Mouse (Mus musculus) right cerebral cortex, postnatal 36 days (tissue): Measurements from ENCODE around the gene Cnga1.

Experiments
- DNase-seq, 2 experiments: peaks; one replicate each; pipeline ENCODE4 v3.0.0; 2022; ENCODE audit warnings: low spot score in 2 of 2, mixed read lengths in 1 of 2

The Cnga1 gene

GRCm38 (mm10) chr5:72644175-72644574 is at the start of gene Cnga1:
Cnga1 (minus strand) TSS chr5:72644275.
- DNase-seq: no peak

GRCm38 (mm10) chr5:72690516-72690915 is 46.4 kb upstream of the Cnga1 start:
- no peak for DNase-seq

DNA sequence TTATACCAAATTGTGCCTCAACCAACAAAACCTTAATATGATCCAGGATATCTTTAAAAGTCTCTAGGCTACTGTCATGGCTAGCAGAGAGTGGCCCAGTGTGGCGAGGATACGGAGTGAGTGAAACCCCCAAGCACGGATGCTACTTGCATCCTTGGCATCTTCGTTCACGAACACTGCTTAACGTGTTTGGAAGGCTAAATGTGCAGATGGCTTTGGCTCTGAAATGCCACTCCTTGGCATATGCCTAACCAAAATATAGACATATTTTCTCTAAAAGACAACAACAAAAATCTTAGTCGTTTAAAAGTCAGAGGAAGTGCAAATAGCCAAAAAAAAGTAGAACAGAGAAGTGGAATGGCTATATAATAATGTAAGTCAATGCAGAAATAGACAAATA is 45.5 kb upstream of the Cnga1 start:
- DNase-seq: no peak

GRCm38 (mm10) chr5:72681451-72681850 is 37.4 kb upstream of the Cnga1 start:
- DNase-seq: no peak

DNA sequence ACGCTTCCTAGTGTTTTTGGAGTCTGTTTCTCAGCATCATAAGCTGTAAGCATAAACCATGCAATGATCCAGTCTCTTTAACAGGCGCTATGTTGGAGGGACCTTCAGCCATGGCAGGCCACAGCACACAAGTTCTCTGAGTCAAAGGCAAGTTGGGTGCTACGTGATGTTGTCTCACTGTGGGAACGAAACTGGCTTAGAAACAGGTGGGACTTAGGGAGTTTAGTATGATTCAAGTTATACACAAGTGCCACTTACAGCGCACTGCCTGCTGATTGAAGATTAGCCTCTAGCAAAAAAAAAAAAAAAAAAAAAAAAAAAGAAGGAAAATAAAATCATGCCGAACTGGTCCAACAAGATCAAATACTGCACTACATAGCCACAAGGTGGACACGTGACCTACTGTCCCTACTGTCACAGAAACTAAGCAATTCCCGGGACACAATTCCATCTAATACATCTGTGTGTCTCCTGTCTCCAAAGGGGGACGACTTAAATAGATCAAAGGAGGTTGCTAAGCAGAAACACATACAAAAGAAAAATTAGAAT is 31.0 kb upstream of the Cnga1 start:
- no peak for DNase-seq

- no peak for DNase-seq
Measured at GRCm38 (mm10) chr5:72671017-72671699, 27.1 kb upstream of the Cnga1 start.

GRCm38 (mm10) chr5:72668351-72668750 is 24.3 kb upstream of the Cnga1 start:
- DNase-seq: no peak

GRCm38 (mm10) chr5:72666428-72666827 is 22.4 kb upstream of the Cnga1 start:
- no peak for DNase-seq

DNA sequence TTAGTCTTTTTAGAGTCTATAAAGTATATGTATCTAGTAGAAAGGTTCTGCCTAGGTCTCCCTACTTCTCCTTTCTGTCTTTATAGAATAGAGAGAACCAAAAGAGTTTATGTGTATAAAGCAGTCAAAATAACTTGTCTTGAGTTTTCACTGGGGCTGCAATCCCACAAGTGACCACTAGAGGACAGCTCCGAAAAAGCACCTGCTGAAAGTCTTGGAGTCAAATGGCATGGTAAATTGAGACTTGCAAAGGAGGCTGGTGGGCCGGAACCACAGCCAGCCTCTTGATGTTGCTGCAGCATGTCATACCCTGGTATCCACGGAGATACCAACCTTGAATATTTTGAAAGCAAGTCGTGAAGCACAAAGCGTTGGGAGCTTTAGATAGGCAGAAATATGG is 21.2 kb upstream of the Cnga1 start:
- DNase-seq: peak; percentile 3 to 6

GRCm38 (mm10) chr5:72664854-72665253 is 20.8 kb upstream of the Cnga1 start:
- DNase-seq: no peak

- no peak for DNase-seq
Measured at GRCm38 (mm10) chr5:72664126-72664525, 20.1 kb upstream of the Cnga1 start.

GRCm38 (mm10) chr5:72661051-72661781 is 17.1 kb upstream of the Cnga1 start:
- no peak for DNase-seq

- no peak for DNase-seq
Measured at GRCm38 (mm10) chr5:72658375-72658774, 14.3 kb upstream of the Cnga1 start.

GRCm38 (mm10) chr5:72656270-72656791 is 12.3 kb upstream of the Cnga1 start:
- no peak for DNase-seq

- no peak for DNase-seq
Measured at GRCm38 (mm10) chr5:72653068-72653674, 9.1 kb upstream of the Cnga1 start.

DNA sequence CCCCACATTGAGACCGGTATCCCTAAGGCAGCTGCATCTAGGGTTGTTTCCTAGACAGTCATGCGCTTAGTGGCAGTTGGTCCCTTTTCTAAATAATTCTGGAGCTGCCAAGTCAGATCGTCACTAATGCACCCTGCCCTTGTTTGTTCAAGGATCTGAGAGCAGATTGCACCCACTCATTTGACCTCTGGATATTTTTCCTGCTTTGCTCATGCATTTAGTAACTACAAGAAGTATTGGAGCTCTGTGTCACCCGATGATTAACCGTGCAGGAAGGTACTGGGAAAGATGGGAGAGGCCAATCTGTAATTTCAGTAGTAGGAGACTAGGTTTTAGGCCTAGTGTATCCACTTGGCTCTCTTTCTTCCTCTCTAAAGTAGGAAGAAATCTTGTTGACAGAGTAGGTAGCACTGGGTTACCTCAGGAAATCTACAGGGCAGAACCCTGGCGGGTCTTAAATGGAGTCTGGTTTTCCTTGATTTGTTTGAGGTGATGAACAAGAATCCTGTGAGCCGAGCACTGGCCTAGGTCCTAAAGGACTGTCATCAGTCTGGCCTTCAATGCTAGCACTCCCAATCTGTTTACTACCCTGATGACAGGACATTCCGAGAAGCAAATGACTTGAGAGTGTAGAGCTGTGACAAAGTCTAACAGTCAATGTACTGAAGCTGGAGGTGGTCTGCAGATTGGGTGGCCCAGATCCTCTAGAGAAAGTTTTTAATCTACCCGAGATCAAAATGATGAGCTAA is 5.1 kb upstream of the Cnga1 start:
- no peak for DNase-seq

DNA sequence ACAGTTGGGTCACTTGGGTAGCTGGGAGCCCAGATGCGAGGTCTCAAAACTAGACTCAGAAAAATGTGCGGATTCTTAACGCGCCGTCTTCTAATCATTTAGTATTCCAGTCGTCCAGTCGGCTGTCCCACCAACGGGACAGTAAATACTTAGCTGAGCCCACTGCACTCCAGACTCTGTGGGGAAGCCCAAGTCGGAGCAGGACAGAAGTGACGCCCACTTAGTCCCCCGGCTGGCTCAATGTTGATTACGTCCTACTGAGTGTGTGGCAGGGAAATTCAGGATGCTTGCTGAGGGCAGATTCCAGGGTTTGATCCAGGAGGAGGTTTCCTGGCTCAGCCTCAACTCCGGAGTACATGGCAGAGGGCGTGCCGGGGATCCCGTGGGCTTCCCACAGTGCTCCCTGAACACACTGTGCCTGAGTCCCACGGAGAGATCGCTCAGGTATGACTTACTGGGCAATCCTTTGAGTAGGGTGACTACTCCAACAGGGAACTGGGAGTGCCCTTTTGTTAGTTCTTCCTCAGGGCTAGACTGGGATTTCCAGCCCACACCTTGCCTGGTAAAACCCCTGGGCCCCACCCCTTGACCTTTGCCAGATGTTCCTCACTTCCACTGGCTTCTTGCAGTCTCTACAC is 4.0 kb upstream of the Cnga1 start:
- no peak for DNase-seq

- peak in 1 of 2 experiments; percentile 3 for DNase-seq
Measured at GRCm38 (mm10) chr5:72647418-72647907, 3.4 kb upstream of the Cnga1 start, which contains the start of gene Nipal1. Nipal1 (plus strand) TSS chr5:72647795.

DNA sequence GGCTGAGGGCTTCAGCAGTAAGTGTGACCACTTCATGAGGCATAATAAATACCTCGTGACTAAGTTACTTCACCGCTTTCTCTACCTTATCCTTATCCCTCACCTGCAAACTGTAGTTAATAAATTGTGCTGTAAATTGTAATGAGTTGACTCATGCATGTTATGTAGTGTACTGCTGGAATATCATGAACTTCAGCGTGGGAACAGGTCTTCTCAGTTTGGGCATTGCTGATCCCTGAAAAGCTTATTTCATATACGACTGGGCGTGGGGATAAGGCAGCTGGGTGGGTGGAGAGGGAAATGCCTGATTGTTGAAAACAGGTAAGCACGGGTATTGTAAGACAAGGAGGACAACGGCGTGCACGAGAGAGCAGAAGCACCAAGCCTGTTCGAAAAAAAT is 2.9 kb upstream of the Cnga1 start:
- DNase-seq: no peak

DNA sequence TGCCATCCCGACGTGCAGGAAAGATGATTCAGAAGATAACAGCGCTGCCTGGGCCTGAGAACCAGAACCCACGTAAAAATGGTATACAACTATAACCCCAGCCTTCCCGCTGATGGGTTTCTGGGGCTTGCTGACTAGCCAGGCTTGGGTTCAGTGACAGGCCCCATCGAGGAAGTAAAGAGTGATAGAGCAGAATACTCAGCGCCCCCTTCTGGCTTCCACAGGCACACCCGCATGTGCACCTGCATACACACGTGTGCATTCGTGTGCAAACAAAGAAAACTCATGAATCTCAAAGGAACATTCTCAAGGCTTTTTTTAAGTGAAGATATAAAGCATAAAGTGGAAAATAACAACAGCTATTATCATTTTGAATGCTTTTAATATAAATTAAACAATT is 2.1 kb upstream of the Cnga1 start:
- DNase-seq: no peak

- no peak for DNase-seq
Measured at GRCm38 (mm10) chr5:72643655-72644054, 420 bp downstream of the Cnga1 start.
